Mouse (Mus musculus): ENCODE measurements around the gene Gm28048. TPM values are rescaled to one million over a fixed set of nuclear protein-coding genes. Genes with fewer than 3 reads are reported as not detected.

The Gm28048 gene
- polyA plus RNA-seq (2014; fragmentation: Nextera tagmentation; extraction: Ambion mirVana) = 5.2 and 6.9 TPM in 2 replicates

GRCm38 (mm10) chr11:22981984-22982757 is at the start of gene Gm28048, which contains the start of gene Commd1:
TSS of gene Gm28048 (minus strand) at chr11:22982090.
TSS of gene Commd1 (minus strand) at chr11:22982382.
- WGBS = 4% methylated on average over 42 of the region's 42 CpGs
- Histone ChIP-seq H3K27ac (replicated peaks; ENCODE audit: low read depth, low read length) (peak within 1 kb of the TSS; percentile 92), H3K4me3 (ENCODE audit: low read depth, low read length) (peak within 1 kb of the TSS; percentile 66), H3K36me3 (ENCODE audit: control insufficient read depth, insufficient read depth, low read length) (no peaks in the 10 kb centered on the region), H3K9me3 (ENCODE audit: control insufficient read depth, low read length) (no peaks in the 10 kb centered on the region), H3K4me1 (ENCODE audit: control insufficient read depth, insufficient read depth, low read length) (peaks cover 6% of the 10 kb centered on the region), H3K4me2 (ENCODE audit: low read depth, severe bottlenecking) (peak within 1 kb of the TSS; percentile 61), H3K9ac (ENCODE audit: low read length) (peak within 1 kb of the TSS; percentile 75), H3K27me3 (ENCODE audit: control insufficient read depth, insufficient read depth, low read length) (no peaks in the 10 kb centered on the region)
- ATAC-seq (ENCODE audit: insufficient number of reproducible peaks, low FRiP score, low TSS enrichment, low read depth) (peak; percentile 90), DNase-seq (ENCODE audit: low spot score) (peak; percentile 96)

DNA sequence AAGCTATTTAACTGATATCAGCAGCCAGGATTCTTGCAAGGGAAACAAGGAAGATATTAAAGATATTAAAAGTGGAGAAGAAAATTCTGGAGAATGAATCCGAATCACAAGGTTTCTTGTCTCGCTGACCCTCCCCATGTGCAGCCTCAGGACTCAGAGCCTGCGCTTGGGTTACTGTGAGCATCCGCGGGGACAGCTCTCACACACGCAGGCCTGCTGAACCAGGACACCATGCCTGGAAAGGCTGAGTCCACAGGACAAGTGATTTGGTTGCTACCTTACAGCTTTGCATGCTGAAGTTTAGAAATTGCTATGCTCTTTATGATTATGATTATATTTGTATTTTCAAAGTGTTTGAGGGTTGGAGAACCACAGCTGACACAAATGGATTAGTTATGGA is 47.5 kb upstream of the Gm28048 start:
- 83% methylated on average over 6 of the region's 6 CpGs for WGBS
- Histone ChIP-seq H3K36me3 (ENCODE audit: control insufficient read depth, insufficient read depth, low read length) (no peaks in the 10 kb centered on the region), H3K4me2 (ENCODE audit: low read depth, severe bottlenecking) (no peak overlapping the region), H3K27me3 (ENCODE audit: control insufficient read depth, insufficient read depth, low read length) (no peaks in the 10 kb centered on the region), H3K4me1 (ENCODE audit: control insufficient read depth, insufficient read depth, low read length) (no peaks in the 10 kb centered on the region), H3K9me3 (ENCODE audit: control insufficient read depth, low read length) (no peaks in the 10 kb centered on the region), H3K27ac (replicated peaks; ENCODE audit: low read depth, low read length) (no peak overlapping the region), H3K4me3 (ENCODE audit: low read depth, low read length) (no peak overlapping the region), H3K9ac (ENCODE audit: low read length) (no peak overlapping the region)
- ATAC-seq (ENCODE audit: insufficient number of reproducible peaks, low FRiP score, low TSS enrichment, low read depth) (no peak), DNase-seq (ENCODE audit: low spot score) (no peak)

DNA sequence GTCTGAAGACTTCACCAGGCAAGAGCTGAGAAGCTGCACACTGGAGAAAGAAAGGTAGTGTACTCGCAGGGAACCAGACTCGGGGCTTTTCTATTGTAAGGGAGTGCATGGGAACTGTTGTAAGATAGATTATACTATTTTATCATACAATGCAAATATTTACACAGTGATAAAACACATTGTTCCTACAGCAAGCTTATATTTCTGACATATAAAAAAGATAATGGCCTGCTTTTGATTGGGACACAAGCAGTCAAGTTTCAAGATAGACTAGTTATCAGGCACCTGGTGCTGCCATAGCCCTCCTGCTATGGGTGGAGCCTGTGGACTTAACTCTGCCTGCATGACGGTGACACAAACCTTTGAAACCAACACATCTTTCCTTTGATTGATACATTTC is 47.1 kb upstream of the Gm28048 start:
- Histone ChIP-seq H3K36me3 (ENCODE audit: control insufficient read depth, insufficient read depth, low read length) (no peaks in the 10 kb centered on the region), H3K9ac (ENCODE audit: low read length) (no peak overlapping the region), H3K4me1 (ENCODE audit: control insufficient read depth, insufficient read depth, low read length) (no peaks in the 10 kb centered on the region), H3K4me3 (ENCODE audit: low read depth, low read length) (no peak overlapping the region), H3K4me2 (ENCODE audit: low read depth, severe bottlenecking) (no peak overlapping the region), H3K9me3 (ENCODE audit: control insufficient read depth, low read length) (no peaks in the 10 kb centered on the region), H3K27me3 (ENCODE audit: control insufficient read depth, insufficient read depth, low read length) (no peaks in the 10 kb centered on the region), H3K27ac (replicated peaks; ENCODE audit: low read depth, low read length) (no peak overlapping the region)
- ATAC-seq (ENCODE audit: insufficient number of reproducible peaks, low FRiP score, low TSS enrichment, low read depth) (no peak), DNase-seq (ENCODE audit: low spot score) (no peak)
- 77% methylated on average over 3 of the region's 3 CpGs for WGBS

DNA sequence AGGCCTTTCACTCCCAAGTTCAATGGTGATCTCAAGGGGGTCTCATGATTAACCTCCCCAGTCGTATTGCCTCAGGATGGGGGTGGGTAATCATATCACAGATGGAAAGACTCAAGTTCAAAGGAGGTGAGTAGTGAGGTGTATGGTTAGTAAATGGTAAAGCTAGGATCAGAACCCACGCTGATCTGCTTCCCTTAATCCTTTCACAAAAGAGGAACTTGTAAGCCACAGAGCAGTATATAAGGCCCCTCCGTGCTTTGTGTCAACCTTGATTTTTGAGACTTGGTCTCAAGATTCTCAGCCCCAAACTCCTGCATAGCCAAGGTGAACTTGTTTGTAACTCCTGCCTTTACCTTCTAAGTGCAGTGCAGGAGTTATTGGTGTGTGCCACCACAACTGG is 42.3 kb upstream of the Gm28048 start:
- Histone ChIP-seq H3K4me1 (ENCODE audit: control insufficient read depth, insufficient read depth, low read length) (no peaks in the 10 kb centered on the region), H3K4me2 (ENCODE audit: low read depth, severe bottlenecking) (no peak overlapping the region), H3K9ac (ENCODE audit: low read length) (no peak overlapping the region), H3K36me3 (ENCODE audit: control insufficient read depth, insufficient read depth, low read length) (no peaks in the 10 kb centered on the region), H3K4me3 (ENCODE audit: low read depth, low read length) (no peak overlapping the region), H3K27ac (replicated peaks; ENCODE audit: low read depth, low read length) (no peak overlapping the region), H3K9me3 (ENCODE audit: control insufficient read depth, low read length) (no peaks in the 10 kb centered on the region; the same call in 1 of the 2 replicates), H3K27me3 (ENCODE audit: control insufficient read depth, insufficient read depth, low read length) (no peaks in the 10 kb centered on the region)
- no peak for ATAC-seq (ENCODE audit: insufficient number of reproducible peaks, low FRiP score, low TSS enrichment, low read depth)
- DNase-seq (ENCODE audit: low spot score) = no peak
- 78% methylated on average over 3 of the region's 3 CpGs for WGBS

GRCm38 (mm10) chr11:23023155-23023554 is 41.3 kb upstream of the Gm28048 start:
- Histone ChIP-seq H3K4me1 (ENCODE audit: control insufficient read depth, insufficient read depth, low read length) (no peaks in the 10 kb centered on the region), H3K27me3 (ENCODE audit: control insufficient read depth, insufficient read depth, low read length) (no peaks in the 10 kb centered on the region), H3K4me3 (ENCODE audit: low read depth, low read length) (no peak overlapping the region), H3K36me3 (ENCODE audit: control insufficient read depth, insufficient read depth, low read length) (no peaks in the 10 kb centered on the region), H3K9me3 (ENCODE audit: control insufficient read depth, low read length) (no peaks in the 10 kb centered on the region; the same call in 1 of the 2 replicates), H3K9ac (ENCODE audit: low read length) (no peak overlapping the region), H3K4me2 (ENCODE audit: low read depth, severe bottlenecking) (no peak overlapping the region), H3K27ac (replicated peaks; ENCODE audit: low read depth, low read length) (no peak overlapping the region)
- DNase-seq (ENCODE audit: low spot score) = no peak
- no peak for ATAC-seq (ENCODE audit: insufficient number of reproducible peaks, low FRiP score, low TSS enrichment, low read depth)
- WGBS = 97% methylated on average over 2 of the region's 2 CpGs

DNA sequence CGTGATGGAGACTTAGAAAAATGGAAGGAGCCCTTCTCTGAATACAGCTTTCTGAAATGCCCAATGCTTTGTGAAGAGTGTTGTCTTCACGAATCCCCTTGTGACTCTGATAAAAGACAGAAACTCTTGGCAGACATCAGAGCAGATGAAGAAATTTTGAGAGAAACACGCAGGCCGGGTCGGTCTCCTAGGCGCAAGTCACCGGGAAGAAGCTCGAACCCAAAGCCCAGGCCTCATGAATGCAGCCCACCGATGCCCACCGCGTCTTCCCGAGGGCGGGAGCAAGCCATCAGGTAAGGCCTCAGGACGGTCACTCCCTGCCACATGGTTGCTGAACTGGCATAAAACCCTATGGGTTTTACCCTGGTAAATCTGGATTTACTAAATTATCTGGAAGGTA is 39.0 kb upstream of the Gm28048 start:
- DNase-seq (ENCODE audit: low spot score) = no peak
- Histone ChIP-seq H3K4me3 (ENCODE audit: low read depth, low read length) (no peak overlapping the region), H3K27me3 (ENCODE audit: control insufficient read depth, insufficient read depth, low read length) (no peaks in the 10 kb centered on the region), H3K4me2 (ENCODE audit: low read depth, severe bottlenecking) (no peak overlapping the region), H3K27ac (replicated peaks; ENCODE audit: low read depth, low read length) (no peak overlapping the region), H3K9ac (ENCODE audit: low read length) (no peak overlapping the region), H3K36me3 (ENCODE audit: control insufficient read depth, insufficient read depth, low read length) (no peaks in the 10 kb centered on the region), H3K9me3 (ENCODE audit: control insufficient read depth, low read length) (no peaks in the 10 kb centered on the region; the same call in 1 of the 2 replicates), H3K4me1 (ENCODE audit: control insufficient read depth, insufficient read depth, low read length) (no peaks in the 10 kb centered on the region)
- ATAC-seq (ENCODE audit: insufficient number of reproducible peaks, low FRiP score, low TSS enrichment, low read depth) = no peak
- 93% methylated on average over 14 of the region's 14 CpGs for WGBS

- DNase-seq (ENCODE audit: low spot score) = no peak
- H3K4me1 ChIP-seq (ENCODE audit: control insufficient read depth, insufficient read depth, low read length) = no peaks in the 10 kb centered on the region
- no peaks in the 10 kb centered on the region; the same call in 1 of the 2 replicates for H3K9me3 ChIP-seq (ENCODE audit: control insufficient read depth, low read length)
- H3K36me3 ChIP-seq (ENCODE audit: control insufficient read depth, insufficient read depth, low read length) = no peaks in the 10 kb centered on the region
- 71% methylated on average over 24 of the region's 24 CpGs for WGBS
- no peak overlapping the region for H3K9ac ChIP-seq (ENCODE audit: low read length)
- no peak overlapping the region for H3K27ac ChIP-seq (replicated peaks; ENCODE audit: low read depth, low read length)
- no peak overlapping the region for H3K4me2 ChIP-seq (ENCODE audit: low read depth, severe bottlenecking)
- no peak for ATAC-seq (ENCODE audit: insufficient number of reproducible peaks, low FRiP score, low TSS enrichment, low read depth)
- H3K27me3 ChIP-seq (ENCODE audit: control insufficient read depth, insufficient read depth, low read length) = no peaks in the 10 kb centered on the region
- H3K4me3 ChIP-seq (ENCODE audit: low read depth, low read length) = no peak overlapping the region
Observed at GRCm38 (mm10) chr11:23020116-23020770, 38.4 kb upstream of the Gm28048 start.

DNA sequence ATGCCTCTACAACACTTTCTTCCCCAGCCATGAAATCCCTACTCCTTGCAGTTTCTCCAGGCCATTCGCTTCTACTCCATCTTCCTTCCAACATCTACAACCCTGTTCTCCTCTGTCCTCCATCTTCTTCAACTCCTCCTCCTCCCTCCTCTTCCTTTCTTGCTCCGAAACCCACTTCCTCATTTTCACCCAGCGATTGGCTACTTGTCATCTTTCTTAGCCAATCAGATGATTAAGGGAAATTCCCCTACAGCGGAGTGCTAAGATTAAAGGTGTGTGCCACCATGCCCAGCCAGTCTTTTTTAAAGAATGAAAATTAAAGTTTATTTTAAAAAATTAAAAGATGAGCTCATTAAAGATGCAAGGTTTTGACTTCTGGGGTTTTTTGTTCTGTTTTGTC is 36.1 kb upstream of the Gm28048 start:
- H3K36me3 ChIP-seq (ENCODE audit: control insufficient read depth, insufficient read depth, low read length) = no peaks in the 10 kb centered on the region
- no peaks in the 10 kb centered on the region for H3K27me3 ChIP-seq (ENCODE audit: control insufficient read depth, insufficient read depth, low read length)
- H3K9ac ChIP-seq (ENCODE audit: low read length) = no peak overlapping the region
- no peak for DNase-seq (ENCODE audit: low spot score)
- no peak overlapping the region for H3K27ac ChIP-seq (replicated peaks; ENCODE audit: low read depth, low read length)
- H3K4me2 ChIP-seq (ENCODE audit: low read depth, severe bottlenecking) = no peak overlapping the region
- H3K9me3 ChIP-seq (ENCODE audit: control insufficient read depth, low read length) = no peaks in the 10 kb centered on the region; the same call in 1 of the 2 replicates
- no peaks in the 10 kb centered on the region for H3K4me1 ChIP-seq (ENCODE audit: control insufficient read depth, insufficient read depth, low read length)
- 94% methylated on average over 4 of the region's 4 CpGs for WGBS
- no peak overlapping the region for H3K4me3 ChIP-seq (ENCODE audit: low read depth, low read length)
- no peak for ATAC-seq (ENCODE audit: insufficient number of reproducible peaks, low FRiP score, low TSS enrichment, low read depth)

All from limb, embryonic 11.5 days (tissue).